Mouse (Mus musculus) embryo, embryonic 10 days (tissue): ENCODE measurements at regions not wholly inside any gene's neighbourhood (a gene's known extent, or its start where the extent isn't known, plus 50 kb on each side); places are given as distances from the start of the nearest gene placed in this dataset.
"Not testable (repeated sequence)": the region's sequence is repeated elsewhere in the genome, so short reads cannot be mapped to it uniquely, and the experiment has no call there.

Source experiments
- DNase-seq: peaks from one replicate; pipeline ENCODE4 v3.0.0-alpha.2; 2015; ENCODE audit warnings: low spot score

- DNase-seq = no peak
Measured at GRCm38 (mm10) chr3:22006651-22007050, 69.8 kb upstream of the Tbl1xr1 start.

DNA sequence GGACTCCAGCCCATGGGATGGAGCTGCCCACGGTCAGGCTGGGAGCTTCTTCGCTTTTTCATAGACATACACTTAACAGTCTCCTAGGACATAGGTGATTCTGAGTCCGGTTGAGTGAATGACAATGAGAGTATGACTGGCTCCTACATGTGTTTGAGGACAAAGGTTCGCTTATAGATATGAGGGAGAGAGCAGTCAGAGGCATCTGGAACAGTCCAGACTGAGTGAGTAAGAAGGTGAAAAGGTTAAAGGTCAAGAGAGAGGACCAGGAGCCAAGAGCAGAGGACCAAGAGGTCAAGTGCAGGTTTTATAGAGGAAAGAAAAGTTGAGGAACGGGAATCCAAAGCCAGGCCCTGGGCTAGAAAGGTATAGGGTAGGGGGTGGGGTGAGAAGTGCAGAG lies 68.7 kb upstream of the Tbl1xr1 start:
- no peak for DNase-seq

DNA sequence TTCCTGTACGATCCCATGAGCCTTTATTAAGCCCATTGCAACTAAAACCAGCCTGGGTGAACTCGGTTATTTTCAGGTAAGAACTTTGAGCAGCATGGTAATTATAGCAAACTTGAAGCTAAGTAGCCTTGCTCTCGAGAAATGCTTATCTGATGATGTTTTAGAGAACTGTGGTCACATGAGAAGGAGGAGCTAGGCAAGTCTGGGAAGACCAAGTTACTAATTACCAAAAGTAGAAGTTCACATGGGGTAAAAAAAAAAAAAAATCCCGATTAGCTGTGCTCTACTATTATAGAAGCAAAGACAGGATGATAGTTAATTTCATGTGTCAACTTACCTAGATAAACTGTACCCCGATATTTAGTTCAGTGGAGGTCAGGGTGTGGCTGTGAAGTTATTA lies 68.0 kb upstream of the Tbl1xr1 start:
- DNase-seq = no peak

- no peak for DNase-seq
Measured at GRCm38 (mm10) chr3:22009898-22010699, 66.4 kb upstream of the Tbl1xr1 start.

DNA sequence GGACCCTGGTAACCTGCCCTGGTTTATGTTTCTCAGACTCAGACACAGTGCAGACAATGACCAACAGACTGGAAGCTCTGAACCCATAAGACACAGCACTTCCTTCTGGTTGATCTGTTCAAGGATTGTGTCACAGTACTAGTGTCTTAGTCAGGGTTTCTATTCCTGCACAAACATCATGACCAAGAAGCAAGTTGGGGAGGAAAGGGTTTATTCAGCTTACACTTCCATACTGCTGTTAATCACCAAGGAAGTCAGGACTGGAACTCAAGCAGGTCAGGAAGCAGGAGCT lies 65.8 kb upstream of the Tbl1xr1 start:
- DNase-seq = not testable (repeated sequence)

GRCm38 (mm10) chr3:22021360-22021935 lies 55.0 kb upstream of the Tbl1xr1 start:
- DNase-seq = no peak

- no peak for DNase-seq
Measured at GRCm38 (mm10) chr3:22022418-22022817, 54.0 kb upstream of the Tbl1xr1 start.

DNA sequence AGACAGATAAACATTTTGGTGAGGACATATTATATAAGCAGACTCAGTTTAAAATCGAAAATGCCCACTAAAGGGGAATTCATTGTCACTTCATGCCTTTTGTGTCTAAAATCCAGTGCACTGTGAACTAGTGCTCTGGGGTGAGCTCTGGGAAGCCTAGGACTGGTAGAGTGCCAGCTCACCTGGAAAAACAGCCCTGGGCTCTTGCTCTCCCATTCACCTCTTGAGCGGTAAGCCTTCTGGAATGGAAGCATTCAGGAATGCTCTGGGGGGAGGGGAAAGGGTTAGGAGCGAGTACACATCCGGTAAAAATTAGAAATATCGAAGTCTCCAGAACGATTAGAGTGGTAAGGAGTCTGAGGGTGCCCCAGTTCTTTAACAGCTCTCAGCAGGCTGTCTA lies 53.4 kb upstream of the Tbl1xr1 start:
- DNase-seq = no peak

- no peak for DNase-seq
Measured at GRCm38 (mm10) chr3:22023551-22023950, 52.9 kb upstream of the Tbl1xr1 start.

- DNase-seq = peak; percentile 69
Measured at GRCm38 (mm10) chr3:22024200-22024599, 52.3 kb upstream of the Tbl1xr1 start.

DNA sequence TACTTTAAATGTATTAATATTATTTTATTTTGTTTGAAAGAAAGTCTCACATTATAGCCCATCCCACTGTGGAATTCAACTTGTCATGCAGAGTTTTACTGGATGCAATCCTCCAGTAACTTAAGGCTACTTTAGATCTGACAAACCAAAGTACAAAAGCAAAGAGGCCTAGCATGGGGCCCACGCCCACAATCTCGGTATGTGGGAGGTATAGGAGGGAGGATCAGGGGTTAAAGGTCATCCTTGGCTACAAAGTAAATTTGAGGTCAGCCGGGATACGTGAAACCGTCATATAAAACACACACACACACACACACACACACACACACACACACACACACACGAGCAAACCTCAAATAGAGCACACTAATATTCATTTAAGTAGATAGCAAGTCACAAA lies 51.3 kb upstream of the Tbl1xr1 start:
- DNase-seq = peak; percentile 68

DNA sequence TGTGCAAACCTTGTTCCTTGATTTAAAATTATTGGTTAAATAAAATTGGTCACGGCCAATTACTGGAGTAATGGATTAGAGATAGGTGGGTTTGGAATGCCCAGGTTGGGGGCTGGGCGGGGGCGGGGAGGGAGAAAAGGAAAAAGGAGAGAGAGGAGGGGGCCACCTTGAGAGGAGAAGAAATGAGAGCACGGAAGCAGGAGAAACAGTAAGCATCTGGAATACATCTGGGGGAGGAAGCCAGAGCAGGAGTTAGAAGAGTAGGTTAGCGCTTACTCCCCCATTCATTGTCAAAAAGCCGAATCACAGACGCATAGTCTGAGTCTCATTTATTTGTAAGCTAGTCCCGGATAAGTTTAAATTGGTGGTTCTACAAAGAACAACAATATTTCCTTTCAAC lies 50.8 kb upstream of the Tbl1xr1 start:
- DNase-seq = peak; percentile 35
